Mouse (Mus musculus) bone marrow, adult 2 months (tissue): ENCODE results near the gene Ggact.

Source experiments
- CTCF ChIP-seq: fragments of 200-500 bp; IDR thresholded peaks from 2 replicates; pipeline ENCODE4 v1.5.1; 2011; ENCODE audit warnings: low read length, control low read depth; ENCODE audit not compliant: control insufficient read depth, insufficient read depth
- POLR2A ChIP-seq: fragments of 200-500 bp; IDR thresholded peaks from 2 replicates; pipeline ENCODE4 v1.6.1; 2011; ENCODE audit warnings: low read depth, mild to moderate bottlenecking, control low read depth, low read length, borderline replicate concordance; ENCODE audit not compliant: control insufficient read depth

DNA sequence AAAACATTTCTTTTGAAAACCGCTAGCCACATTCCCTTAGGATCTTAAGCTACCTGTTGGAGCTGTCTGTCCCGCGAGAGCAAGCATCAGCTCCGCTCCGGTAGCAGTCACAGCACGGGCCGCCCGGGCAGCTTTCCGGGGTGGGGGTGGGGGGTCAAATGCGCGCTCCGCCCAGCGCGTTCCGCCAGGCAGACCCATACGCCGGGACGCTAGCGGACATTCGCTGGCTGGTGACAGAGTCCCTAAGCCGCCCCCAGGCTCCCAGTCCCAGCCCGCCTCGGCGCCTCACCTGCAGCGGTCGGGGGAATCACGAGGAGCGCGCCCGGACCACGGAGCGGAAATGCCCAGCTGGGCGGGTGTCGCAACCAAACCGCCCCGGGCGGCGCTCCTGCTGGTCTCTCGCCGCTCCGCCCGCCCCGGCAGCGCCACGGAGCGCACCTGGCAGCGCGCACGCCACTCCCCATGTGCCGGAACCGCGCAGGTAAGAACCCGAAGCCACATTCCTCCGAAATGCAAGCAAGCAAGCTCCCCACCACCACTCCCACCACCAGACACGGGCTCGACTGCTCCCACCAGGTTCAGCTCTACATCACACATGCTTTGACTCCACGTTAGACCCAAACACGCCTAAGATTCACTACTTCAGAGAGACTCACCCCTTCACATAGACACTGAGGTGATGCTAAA, 602 bp downstream of the Ggact start:
- no peak; the same call in 1 of the 2 replicates for TF ChIP-seq POLR2A
- TF ChIP-seq CTCF: no peak
